Mouse (Mus musculus) liver, embryonic 14.5 days (tissue): Measurements from ENCODE around the gene Larp6. TPM values are rescaled to one million over a fixed set of nuclear protein-coding genes. Genes with fewer than 3 reads are reported as not detected.
A peak's percentile ranks its signal among the peaks of the same experiment; 100 is the strongest.

Source experiments
- ATAC-seq: fragments of 200-750 bp; cut with Nextera tagmentation; 2 replicates; pipeline ENCODE4 v1.8.0; 2017; ENCODE audit warnings: moderate number of reproducible peaks, mild to moderate bottlenecking, moderate library complexity; ENCODE audit not compliant: insufficient read depth
- DNase-seq, 3 experiments: peaks; one replicate each; pipeline ENCODE4 v3.0.0-alpha.2; 2012 to 2013; ENCODE audit warnings: low read depth in 3 of 3, low spot score in 3 of 3
- H3K27ac ChIP-seq: fragments of 300-500 bp; sonication (generic); 2 replicates; pipeline ENCODE4 v1.5.1; 2014; ENCODE audit warnings: moderate library complexity, mild to moderate bottlenecking, control low read depth, inconsistent platforms
- H3K27me3 ChIP-seq: fragments of 300-500 bp; sonication (generic); 2 replicates; pipeline ENCODE4 v1.6.1; 2014; ENCODE audit warnings: mild to moderate bottlenecking, low read length, moderate library complexity; ENCODE audit not compliant: control insufficient read depth, insufficient read depth
- H3K36me3 ChIP-seq: fragments of 300-500 bp; sonication (generic); replicated peaks from 2 replicates; pipeline ENCODE4 v1.6.1; 2014; ENCODE audit warnings: low read depth; ENCODE audit not compliant: control insufficient read depth, insufficient read depth
- H3K4me1 ChIP-seq, 2 experiments: fragments of 200-500 bp in 1 of 2; fragments of 300-500 bp in 1 of 2; sonication (generic) in 1 of 2; replicated peaks; 2 replicates each; pipeline ENCODE4 v1.6.1; 2012 to 2014; ENCODE audit warnings: antibody characterized with exemption in 1 of 2, inconsistent platforms in 1 of 2, low read length in 1 of 2; ENCODE audit not compliant: control insufficient read depth in 2 of 2, insufficient read depth in 2 of 2
- H3K4me2 ChIP-seq: fragments of 300-500 bp; sonication (generic); 2 replicates; pipeline ENCODE4 v1.6.1; 2014; ENCODE audit warnings: low read depth, mild to moderate bottlenecking, control low read depth, moderate library complexity
- H3K4me3 ChIP-seq, 2 experiments: fragments of 200-500 bp in 1 of 2; fragments of 300-500 bp in 1 of 2; sonication (generic) in 1 of 2; 2 replicates each; pipeline ENCODE4 v1.5.1; 2012 to 2014; ENCODE audit warnings: low read depth in 2 of 2, low read length in 2 of 2, mild to moderate bottlenecking in 2 of 2, control low read depth in 1 of 2, inconsistent platforms in 1 of 2, moderate library complexity in 1 of 2; ENCODE audit not compliant: insufficient read depth in 1 of 2
- H3K9ac ChIP-seq: fragments of 300-500 bp; sonication (generic); replicated peaks from 2 replicates; pipeline ENCODE4 v1.6.1; 2014; ENCODE audit warnings: mild to moderate bottlenecking, control low read depth, moderate library complexity
- H3K9me3 ChIP-seq: fragments of 300-500 bp; sonication (generic); 2 replicates; pipeline ENCODE4 v1.6.1; 2016; ENCODE audit warnings: low read length, mixed read lengths; ENCODE audit not compliant: control insufficient read depth
- CTCF ChIP-seq: IDR thresholded peaks from 2 replicates; pipeline ENCODE4 v1.5.1; 2016; ENCODE audit warnings: antibody characterized with exemption, low read depth, control low read depth
- EP300 ChIP-seq: IDR thresholded peaks from 2 replicates; pipeline ENCODE4 v1.6.1; 2016; ENCODE audit warnings: antibody characterized with exemption, low read depth
- WGBS: fragments of 180-500 bp; shearing (Covaris S2); extraction: QIAGEN DNeasy Blood & Tissue Kit; methylation state at CpG from one replicate; pipeline ENCODE4 v1.1.7; 2014; ENCODE audit not compliant: insufficient replicate concordance; 5-methylcytosine and 5-hydroxymethylcytosine counted together
- polyA plus RNA-seq, 2 experiments: library from polyadenylated mRNA; depleted of rRNA in 1 of 2; stranded (reverse) in 1 of 2; unstranded in 1 of 2; fragments of >200 nt; fragmentation: Nextera tagmentation in 1 of 2; extraction: Ambion mirVana in 1 of 2; gene quantifications; 2 replicates each; pipeline versions ENCODE4 v1.2.1 to v1.2.3; 2012 to 2014

Larp6 gene
- polyA plus RNA-seq, 2 experiments = 0.02 TPM; not detected in 1

GRCm38 (mm10) chr9:60747672-60748071 lies 34.9 kb downstream of the Larp6 start:
- no peak for DNase-seq
- no peak for ATAC-seq
- no peaks in the 10 kb centered on the region for H3K27me3 ChIP-seq
- no peak overlapping the region for H3K4me2 ChIP-seq
- no peak overlapping the region for H3K27ac ChIP-seq
- no peak overlapping the region for H3K4me3 ChIP-seq
- no peaks in the 10 kb centered on the region for H3K36me3 ChIP-seq
- H3K9ac ChIP-seq = no peak overlapping the region
- H3K4me1 ChIP-seq = no peaks in the 10 kb centered on the region
- WGBS = 65% methylated on average over 5 of the region's 5 CpGs
- H3K9me3 ChIP-seq = no peaks in the 10 kb centered on the region
- TF ChIP-seq EP300 (no peak), CTCF (no peak)

DNA sequence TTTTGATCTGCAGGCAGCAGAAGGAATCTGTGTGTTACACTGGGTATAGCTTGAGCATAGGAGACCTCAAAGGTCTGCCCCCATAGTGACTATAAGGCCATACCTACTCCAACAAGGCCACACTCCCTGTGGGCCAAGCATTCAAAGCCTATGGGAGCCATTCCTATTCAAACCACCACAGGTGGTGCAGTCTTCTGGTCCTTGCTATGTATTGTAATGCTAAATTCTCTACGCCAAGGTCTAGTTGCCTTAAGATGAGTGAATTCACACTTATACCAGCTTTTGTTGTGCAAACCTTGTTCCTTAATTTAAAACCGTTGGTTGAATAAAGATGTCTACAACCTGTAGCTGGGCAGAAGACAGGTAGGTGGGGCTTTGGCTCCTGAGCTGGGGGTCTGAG lies 35.4 kb downstream of the Larp6 start:
- TF ChIP-seq CTCF (no peak), EP300 (no peak)
- WGBS = 62% methylated on average over 2 of the region's 2 CpGs
- no peaks in the 10 kb centered on the region for H3K4me1 ChIP-seq
- H3K27ac ChIP-seq = no peak overlapping the region
- no peaks in the 10 kb centered on the region for H3K9me3 ChIP-seq
- no peak for ATAC-seq
- H3K4me3 ChIP-seq = no peak overlapping the region
- H3K4me2 ChIP-seq = no peak overlapping the region
- H3K9ac ChIP-seq = no peak overlapping the region
- no peak for DNase-seq
- H3K36me3 ChIP-seq = no peaks in the 10 kb centered on the region
- no peaks in the 10 kb centered on the region for H3K27me3 ChIP-seq

DNA sequence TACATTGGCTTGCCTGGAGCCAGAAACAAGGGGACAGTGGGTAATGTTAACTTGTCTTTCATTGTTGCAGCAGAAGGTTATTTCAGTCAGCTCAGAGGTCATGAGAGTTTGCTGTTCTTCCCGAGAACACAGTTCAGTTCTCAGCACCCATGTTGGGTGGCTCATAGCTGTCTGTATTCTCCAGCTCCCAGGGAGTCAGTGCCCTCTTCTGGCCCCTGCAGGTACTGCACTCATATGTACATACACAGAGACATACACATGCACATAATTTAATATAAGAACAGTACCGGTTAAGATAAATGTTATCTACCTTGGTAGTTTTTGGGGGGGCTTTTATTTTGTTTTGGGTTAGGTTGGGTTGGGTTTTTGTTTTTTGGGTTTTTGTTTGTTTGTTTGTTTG lies 36.3 kb downstream of the Larp6 start:
- TF ChIP-seq CTCF (peak; percentile 46), EP300 (no peak)
- Histone ChIP-seq H3K9ac (no peak overlapping the region), H3K27ac (no peak overlapping the region), H3K36me3 (no peaks in the 10 kb centered on the region), H3K27me3 (no peaks in the 10 kb centered on the region), H3K4me1 (no peaks in the 10 kb centered on the region), H3K4me2 (no peak overlapping the region), H3K9me3 (no peaks in the 10 kb centered on the region), H3K4me3 (no peak overlapping the region)
- no peak for ATAC-seq
- DNase-seq = no peak
- WGBS = 65% methylated on average over 2 of the region's 2 CpGs

DNA sequence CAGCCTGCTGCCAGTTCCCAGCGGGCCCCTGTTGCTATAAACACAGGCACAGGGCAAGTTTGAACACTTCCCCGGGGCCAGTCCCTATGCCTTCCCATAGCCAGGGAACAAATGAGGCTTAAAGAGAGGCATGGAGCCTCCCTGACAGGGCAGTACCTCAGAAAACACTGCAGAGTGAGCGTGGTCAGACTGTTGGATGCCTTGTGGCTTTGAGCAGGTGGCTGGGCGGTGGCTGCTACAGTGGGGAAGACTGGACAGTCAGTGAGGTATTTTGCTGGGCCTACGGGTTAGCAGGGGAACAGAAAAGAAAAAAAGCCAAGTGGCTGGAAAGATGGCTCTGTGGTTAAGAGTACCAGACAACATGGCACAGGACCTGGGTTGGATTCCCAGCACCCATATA lies 38.3 kb downstream of the Larp6 start:
- Histone ChIP-seq H3K36me3 (no peaks in the 10 kb centered on the region), H3K4me1 (no peaks in the 10 kb centered on the region), H3K9me3 (no peaks in the 10 kb centered on the region), H3K9ac (no peak overlapping the region), H3K4me3 (no peak overlapping the region), H3K4me2 (no peak overlapping the region), H3K27me3 (no peaks in the 10 kb centered on the region), H3K27ac (no peak overlapping the region)
- TF ChIP-seq CTCF (no peak), EP300 (no peak)
- ATAC-seq (no peak), DNase-seq (no peak)
- 50% methylated on average over 5 of the region's 5 CpGs for WGBS

DNA sequence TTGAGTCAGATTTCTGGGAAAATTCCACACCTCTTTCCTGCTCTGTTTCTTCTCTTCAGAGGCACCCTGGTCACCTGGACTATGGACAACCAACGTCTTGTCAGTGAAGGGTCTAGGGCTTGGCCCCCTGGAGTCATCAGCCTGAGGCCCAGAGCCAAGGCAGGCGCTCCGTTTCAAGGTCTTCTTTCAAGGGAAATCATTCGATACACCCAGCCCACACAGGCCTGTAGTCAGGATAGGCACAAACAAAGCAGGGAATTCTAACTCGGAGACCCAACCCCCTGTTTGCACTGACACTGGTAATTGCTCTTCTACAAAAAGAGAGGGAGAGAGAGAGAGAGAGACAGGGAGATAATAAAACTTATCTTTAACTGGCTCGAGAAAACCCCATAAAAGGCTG lies 39.2 kb downstream of the Larp6 start:
- no peaks in the 10 kb centered on the region for H3K9me3 ChIP-seq
- no peak overlapping the region for H3K9ac ChIP-seq
- 52% methylated on average over 6 of the region's 6 CpGs for WGBS
- ATAC-seq = no peak
- no peak for DNase-seq
- H3K27me3 ChIP-seq = no peaks in the 10 kb centered on the region
- H3K4me3 ChIP-seq = no peak overlapping the region
- H3K4me1 ChIP-seq = no peaks in the 10 kb centered on the region
- no peak overlapping the region for H3K27ac ChIP-seq
- H3K36me3 ChIP-seq = no peaks in the 10 kb centered on the region
- no peak overlapping the region for H3K4me2 ChIP-seq
- TF ChIP-seq EP300 (no peak), CTCF (no peak)

- DNase-seq (no peak), ATAC-seq (no peak)
- Histone ChIP-seq H3K4me3 (no peak overlapping the region), H3K27ac (no peak overlapping the region), H3K27me3 (no peaks in the 10 kb centered on the region), H3K4me1 (peaks cover 0 to 2% of the 10 kb centered on the region in 2 experiments; a peak in 1 of 4 replicates), H3K36me3 (no peaks in the 10 kb centered on the region), H3K9me3 (no peaks in the 10 kb centered on the region), H3K9ac (no peak overlapping the region), H3K4me2 (no peak overlapping the region)
- TF ChIP-seq EP300 (no peak), CTCF (no peak)
Measured at GRCm38 (mm10) chr9:60752636-60753035, 39.8 kb downstream of the Larp6 start.
